Mouse (Mus musculus) retina, embryonic 14.5 days (tissue): ENCODE results near the gene Usp36.

ENCODE experiments used
- DNase-seq: peaks from one replicate; pipeline ENCODE4 v3.0.0-alpha.2; 2015; ENCODE audit warnings: low spot score

Usp36 gene

GRCm38 (mm10) chr11:118248150-118249011 lies 41.7 kb downstream of the Usp36 start, which contains the start of gene Cyth1:
Cyth1 (minus strand) TSS chr11:118248592.
- DNase-seq: peak; percentile 99

DNA sequence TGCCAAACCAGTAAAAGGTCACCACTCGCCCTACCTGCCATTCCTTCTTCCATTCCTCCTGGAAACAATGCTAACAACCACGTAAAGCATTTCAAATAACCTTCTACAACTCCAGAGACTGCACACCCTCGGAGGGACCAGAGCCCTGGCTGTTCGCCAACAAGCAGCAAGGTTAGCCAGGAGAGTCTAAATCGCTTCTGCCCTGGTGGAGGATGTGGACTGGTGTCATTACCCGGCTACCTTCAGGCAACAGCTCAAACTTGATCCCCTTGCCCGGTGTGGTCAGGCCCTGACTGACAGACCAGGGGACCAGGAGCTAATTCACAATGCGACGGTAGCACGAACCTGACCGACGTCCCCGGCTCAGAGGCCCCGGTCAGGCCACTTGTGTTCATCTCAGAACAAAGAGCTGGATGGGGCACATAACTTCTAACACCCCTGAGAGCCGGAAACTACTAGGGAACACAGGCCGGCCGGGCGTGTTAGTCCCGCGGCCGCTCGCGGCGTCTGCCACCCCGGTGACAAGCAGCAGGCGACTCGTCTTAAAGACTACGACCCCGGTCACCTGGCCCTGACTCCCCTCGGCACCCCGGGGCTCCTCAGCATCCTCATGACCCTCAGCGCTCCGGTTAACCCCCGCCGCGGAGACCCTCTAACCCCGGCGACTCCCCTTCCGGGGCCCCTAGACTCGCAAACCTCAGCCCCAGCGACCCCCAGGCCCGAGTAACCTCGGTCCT lies 42.5 kb downstream of the Usp36 start:
- DNase-seq: peak; percentile 28

DNA sequence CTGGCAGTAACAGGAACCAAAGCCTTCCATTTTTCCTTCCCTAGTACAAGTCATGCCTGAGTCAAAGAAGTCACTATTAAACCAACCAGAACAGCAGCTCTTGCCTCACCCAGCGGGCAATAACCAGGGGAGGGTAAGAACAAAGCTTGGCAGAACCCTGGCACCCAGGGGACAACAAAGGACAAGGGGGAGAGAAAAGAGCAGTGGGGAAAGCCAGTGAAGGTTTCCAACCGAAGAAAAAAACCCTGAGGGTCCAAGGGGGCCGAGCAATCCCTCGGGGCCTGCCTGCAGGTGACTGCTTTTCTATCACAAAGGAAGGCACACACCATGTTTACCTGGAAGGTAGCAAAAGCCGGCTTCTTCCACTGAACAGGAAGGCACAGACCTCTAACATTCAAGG lies 43.3 kb downstream of the Usp36 start:
- no peak for DNase-seq

DNA sequence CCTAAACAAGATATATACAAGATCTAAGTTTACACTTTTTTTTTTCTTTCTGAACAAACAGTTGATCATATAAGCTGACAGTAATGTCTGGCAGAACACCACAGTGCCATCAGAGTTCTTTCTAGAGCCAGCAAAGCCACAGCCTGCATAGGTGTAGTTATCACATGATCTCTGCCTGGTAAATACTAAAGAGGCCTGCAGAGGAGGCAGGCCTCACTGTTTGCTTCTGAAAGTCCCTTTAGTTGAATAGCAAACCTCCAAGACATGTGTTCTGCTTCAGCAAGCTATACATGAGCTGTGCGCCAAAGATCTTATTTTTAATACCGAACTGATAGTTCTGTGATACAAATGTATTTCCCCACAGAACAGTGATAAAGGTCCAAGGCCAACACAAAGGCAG lies 44.9 kb downstream of the Usp36 start:
- no peak for DNase-seq

- no peak for DNase-seq
These were observed 46.3 kb downstream of the Usp36 start for GRCm38 (mm10) chr11:118243627-118244261.

DNA sequence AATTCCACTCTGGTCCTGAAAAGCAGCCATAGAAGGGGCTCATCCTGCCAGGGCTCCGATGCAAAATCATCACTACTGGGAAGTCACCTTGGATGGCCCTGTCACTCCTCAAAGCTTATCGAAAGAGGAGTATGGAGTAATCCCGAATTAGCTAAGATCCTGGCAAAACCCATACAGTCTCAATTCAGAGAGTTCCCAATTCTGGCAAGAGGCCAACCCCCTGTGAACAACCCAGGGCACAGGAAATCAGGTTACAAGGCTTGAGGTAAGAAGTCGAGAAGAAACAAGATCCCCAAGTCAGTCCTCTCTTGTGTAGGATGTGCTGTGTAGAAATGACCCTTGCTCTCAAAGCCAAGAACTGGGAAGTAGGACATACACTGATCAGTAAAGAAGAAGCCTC lies 47.5 kb downstream of the Usp36 start:
- DNase-seq: no peak

DNA sequence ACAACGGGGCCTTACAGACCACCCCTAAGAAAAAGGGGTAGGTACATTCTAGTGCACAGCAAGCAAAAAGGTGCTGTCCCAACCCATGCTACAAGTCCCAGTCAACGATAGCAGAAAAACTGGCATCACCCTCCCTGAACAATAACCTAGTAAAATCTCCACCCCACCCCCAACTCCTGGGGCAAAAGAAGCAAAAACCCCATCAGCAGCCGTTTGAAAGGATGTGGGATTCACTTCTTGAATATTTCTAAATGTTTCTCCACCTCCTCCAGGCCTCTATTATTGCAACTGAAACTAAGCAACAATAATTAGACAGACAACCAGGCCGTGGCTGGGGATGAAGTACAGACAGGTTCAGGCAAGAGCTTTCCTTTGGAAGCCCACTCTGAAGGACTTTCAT lies 49.7 kb downstream of the Usp36 start:
- DNase-seq: no peak

DNA sequence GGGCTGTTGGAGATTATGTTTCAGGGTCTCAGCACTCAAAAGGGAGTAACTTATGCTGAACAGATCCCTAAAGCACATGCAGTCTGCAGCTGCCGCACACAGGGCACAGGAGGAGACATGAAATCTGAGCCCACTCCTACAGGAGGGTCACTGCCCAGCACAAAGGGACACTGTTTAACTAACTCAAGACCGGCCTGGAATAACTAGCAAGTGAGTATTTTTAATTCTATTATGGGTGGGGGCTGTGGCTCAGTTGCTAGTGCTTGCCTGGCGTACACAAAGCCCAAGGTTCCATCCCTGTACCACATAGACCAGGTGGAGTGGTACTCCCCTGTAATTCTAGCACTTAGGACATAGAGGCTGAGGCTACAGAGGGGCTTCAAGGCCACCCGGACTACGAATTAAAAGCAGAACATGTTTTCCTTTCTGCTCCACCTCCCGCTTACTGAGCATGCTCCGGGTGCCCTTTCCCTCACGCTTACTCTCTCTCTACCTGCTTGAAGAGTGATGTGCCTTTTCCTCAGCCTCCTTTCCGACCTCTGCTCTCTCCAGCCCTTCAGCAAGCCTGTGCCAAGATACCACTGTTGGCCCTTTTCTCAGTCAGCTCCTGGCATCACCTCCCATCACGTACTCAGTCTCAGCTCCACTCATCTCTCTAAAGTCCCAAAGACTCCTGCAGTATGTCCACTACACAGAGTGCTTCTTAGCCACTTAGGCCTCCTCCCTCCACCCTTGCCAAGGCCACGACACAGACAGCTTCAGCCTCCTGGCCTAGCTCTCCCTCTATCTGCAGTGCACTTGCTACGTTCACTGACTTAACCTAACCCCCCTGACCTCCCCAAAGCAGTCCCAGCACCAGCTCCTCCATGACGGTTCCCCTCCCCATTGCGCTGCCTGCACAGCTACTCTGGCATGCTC lies 50.5 kb downstream of the Usp36 start:
- no peak for DNase-seq

DNA sequence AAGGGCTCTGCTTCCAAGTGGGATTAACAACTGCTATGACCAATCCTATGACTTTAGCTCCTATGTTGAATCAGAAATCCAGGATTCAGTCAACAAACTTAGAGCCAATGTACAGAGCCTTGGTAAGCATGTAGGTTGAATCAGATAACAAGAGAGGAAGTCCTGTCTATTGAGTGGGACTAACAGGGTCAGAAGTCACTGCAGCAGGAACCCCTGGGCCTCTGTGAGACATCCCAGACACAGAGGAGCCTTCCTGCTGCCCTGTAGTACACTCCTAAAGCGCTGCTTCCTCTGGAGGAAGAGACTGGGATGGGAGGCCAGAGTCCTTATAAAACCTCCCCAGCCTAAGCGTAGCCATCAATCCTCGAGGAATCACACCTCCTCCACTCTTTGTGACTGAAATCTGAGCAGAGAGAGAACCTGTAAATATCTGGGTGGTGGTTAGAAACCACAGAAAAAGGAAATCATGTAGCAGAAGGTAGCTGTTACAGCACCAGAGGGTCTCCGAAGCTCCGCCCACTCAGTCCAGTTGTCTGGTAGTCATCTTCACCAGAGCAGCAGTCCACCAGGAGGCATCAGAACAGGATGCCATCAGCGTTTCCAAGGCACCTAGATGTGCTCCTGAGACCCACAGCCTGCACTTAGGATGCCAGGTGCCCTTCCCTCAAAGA lies 53.4 kb downstream of the Usp36 start:
- DNase-seq: no peak

DNA sequence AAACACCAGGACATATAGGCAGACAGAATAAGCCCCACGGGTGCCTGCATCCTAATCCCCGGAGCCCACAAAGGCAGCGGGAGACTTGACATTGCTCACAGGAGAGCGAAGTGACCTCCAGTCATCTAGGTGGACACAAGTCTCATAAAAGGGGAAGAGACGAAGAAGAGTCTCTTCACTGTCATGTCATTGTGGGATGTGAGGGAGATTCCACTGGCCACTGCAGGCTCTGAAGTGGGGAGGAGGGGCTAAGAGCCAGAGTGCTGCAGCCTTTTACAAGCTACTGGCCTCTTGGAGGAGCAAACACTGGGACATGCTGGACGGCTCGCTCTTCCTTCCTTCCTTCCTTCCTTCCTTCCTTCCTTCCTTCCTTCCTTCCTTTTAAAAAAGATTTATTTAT lies 55.1 kb downstream of the Usp36 start:
- DNase-seq: no peak

DNA sequence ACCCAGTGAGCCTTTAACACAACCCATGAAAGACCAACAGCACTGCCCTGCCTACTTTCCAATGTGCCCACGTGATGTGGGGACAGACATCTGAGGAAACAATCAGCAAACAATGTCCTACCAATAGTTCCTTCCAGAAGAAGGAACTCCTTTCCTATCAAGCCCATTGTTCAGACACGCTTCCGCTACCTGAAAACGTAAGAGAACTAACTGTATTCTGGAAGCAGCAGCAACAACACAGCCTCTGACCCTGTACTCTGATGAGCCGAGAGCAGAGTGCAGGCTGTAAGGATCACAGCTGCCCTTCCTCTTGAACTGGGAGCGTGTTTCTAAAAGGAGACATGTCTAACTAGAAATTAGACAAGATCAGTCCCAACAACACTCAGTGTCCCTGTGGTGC lies 55.5 kb downstream of the Usp36 start:
- no peak for DNase-seq

- no peak for DNase-seq
These were observed 56.1 kb downstream of the Usp36 start for GRCm38 (mm10) chr11:118233924-118234323.

DNA sequence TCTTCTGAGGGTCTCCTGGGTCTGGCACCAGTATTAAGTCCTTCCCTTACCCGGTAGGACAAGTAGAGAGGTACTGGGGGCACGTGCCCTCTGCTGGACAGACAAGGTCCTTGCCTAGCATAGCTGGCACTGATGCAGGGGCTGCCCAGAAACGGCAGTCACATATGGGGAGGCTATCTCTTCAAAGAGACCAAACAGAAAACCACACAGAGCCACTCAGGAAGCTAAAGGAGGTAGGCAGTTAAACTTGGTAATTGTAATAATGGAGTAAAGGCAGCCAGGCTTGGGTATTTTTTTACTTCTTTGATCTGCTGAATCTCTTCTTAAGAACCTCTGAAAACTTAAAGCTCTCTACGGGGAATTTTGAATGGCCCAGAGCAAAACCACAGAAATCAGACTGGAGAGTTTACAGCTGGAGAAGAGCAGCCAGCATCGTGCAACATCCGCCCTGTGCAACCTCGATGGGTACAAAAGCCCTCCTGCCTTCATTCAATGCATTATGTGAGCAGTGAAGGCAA lies 57.7 kb downstream of the Usp36 start:
- no peak for DNase-seq

DNA sequence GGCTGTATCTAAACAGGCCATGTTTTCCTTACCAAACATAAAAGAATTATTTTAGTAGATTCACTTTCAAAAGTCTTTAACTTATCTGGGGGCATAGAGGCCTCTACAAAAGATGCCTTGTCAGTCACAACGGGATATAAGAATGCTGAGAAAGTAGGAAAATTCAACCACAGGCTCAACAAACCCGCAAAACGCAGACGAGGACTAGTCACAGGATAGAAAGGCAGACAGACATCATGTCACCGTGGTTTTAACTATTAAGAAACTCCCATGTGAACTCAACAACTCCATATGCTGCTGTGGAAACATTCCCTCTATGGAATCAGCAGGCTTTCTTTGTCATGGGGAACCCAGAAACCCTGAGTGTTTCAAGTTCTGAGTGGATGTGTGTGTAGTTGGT lies 60.1 kb downstream of the Usp36 start:
- DNase-seq: no peak

DNA sequence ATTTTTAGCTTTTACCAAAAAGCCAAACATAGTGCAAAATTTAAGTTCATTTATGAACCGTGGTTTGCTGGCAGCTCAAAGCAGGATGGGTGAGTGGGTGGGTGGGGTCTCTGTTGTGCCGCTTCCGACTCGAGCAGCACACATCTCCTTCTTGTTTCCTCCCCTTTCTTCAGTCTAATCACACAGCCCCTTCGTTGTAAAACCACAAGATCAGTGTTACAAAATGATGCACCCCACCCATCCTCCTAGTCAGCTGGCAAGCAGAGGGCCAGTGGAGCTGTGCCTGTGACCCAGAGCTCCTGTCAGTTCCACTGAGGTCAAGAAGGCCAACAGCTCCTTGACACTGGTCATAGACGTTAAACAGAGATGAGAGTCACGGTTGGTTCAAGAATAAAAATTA lies 62.4 kb downstream of the Usp36 start:
- no peak for DNase-seq

DNA sequence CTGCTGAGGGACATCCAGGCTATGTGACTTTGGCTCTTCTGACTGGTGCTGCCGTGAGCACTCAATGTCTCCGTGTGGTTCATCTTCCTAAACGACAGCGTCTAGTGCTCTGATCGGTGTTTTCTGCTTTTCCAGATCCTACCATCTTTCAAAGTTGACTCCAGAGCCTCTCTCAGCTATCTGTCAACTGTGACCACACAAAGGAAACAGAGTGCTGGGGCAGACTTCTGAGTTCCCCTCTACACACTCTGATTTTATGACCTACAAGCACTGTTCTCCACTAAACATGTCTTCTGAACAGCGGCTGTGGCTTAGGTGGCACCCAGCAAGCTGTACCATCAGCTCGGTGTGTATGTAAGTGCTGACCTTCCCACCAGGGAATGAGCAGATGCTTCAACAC lies 63.2 kb downstream of the Usp36 start:
- no peak for DNase-seq

DNA sequence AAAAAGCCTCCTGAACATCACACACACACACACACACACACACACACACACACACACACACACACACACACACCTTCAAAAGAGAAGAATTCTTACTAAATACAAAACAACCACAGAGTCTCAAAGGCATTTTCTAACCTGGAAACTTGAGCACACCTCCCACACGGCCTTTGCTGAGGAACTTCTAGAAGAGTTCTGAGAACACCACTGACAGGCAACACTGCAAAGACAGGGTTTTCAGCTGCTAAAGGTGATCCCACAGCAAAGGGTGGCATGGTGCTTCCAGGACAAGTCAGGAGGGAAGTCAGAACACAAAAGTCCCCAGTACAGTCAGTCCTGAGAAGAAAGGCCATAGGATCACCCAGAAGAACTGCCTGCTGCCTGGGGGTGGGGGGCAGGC lies 64.2 kb downstream of the Usp36 start:
- DNase-seq: no peak

DNA sequence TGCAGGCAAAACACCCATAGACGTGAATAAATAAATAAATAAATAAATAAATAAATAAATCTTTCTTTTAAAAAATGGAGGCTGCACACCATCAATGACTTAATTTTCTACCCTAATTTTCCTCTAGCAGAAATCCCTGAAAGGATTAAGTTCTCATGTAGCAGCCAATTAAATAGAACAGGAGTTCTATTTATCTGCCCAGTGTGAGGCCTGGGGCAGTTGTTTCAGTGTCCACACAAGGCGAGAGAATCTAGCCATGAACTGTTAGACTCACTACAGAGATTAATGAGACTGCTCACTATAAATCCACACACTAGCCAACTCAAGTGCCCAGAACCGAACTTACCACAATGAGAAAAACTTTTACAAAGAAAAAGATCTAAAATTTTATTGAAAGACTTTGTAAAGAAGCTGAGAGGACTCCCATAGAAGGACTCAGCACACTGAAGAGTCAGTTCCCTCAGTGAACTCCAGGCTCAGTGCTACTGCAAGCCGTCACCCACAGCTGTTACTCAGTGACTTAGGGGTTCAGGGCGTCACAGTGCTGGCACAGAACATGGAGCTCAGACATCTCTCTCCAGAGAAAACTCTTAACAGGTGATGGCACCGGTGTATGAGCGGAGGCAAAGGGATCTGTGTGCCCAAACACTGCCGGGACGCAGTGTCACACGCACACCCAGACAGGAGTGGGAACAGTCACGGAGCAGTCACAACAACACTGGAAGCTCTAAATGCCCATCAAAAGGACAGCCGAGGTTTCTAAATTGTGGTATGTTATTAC lies 64.8 kb downstream of the Usp36 start:
- no peak for DNase-seq

- DNase-seq: no peak
These were observed 66.5 kb downstream of the Usp36 start for GRCm38 (mm10) chr11:118223416-118224067.

DNA sequence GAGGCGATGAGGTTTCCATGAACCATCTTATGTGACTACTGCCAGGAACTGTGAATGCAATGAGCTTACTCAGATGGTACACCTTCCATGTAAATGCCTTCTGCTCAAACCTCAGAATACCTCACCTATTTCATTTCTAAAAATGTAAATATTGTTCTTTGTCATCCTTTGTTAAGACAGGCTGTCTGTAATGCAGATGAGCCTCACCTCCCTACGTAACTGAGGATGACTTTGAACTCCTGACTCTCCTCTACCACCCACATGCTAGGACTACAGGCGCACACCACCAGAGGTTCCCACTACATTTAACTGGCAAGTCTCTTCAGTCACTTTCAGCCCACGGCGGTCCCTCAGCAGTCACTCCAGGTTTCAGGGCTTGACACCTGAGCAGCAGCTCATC lies 67.1 kb downstream of the Usp36 start:
- no peak for DNase-seq
